Mouse (Mus musculus) G1E (cell line): ENCODE measurements at regions not wholly inside any gene's neighbourhood (a gene's known extent, or its start where the extent isn't known, plus 50 kb on each side); places are given as distances from the start of the nearest gene placed in this dataset.

Experiments
- ATAC-seq: 2 replicates; pipeline ENCODE4 v1.8.0; 2016; ENCODE audit warnings: mild to moderate bottlenecking; ENCODE audit not compliant: insufficient number of reproducible peaks, poor library complexity, low FRiP score, severe bottlenecking; ENCODE audit errors: extremely low read depth
- DNase-seq: peaks from one replicate; pipeline ENCODE4 v3.0.0; 2012; ENCODE audit warnings: low spot score
- H3K27me3 ChIP-seq: 2 replicates; pipeline ENCODE4 v1.6.1; 2012; ENCODE audit warnings: mild to moderate bottlenecking, low read length, inconsistent platforms; ENCODE audit not compliant: insufficient read depth
- H3K36me3 ChIP-seq: replicated peaks from 2 replicates; pipeline ENCODE3; 2012; ENCODE audit warnings: mild to moderate bottlenecking, inconsistent platforms
- H3K4me1 ChIP-seq: 2 replicates; pipeline ENCODE4 v1.6.1; 2012; ENCODE audit warnings: low read depth, low read length, inconsistent platforms, mixed read lengths; ENCODE audit not compliant: insufficient read depth
- H3K4me3 ChIP-seq: 2 replicates; pipeline ENCODE4 v1.5.1; 2012; ENCODE audit warnings: low read depth, mild to moderate bottlenecking, inconsistent platforms, low read length, moderate library complexity, mixed read lengths
- H3K9me3 ChIP-seq: replicated peaks from 2 replicates; pipeline ENCODE4 v1.6.1; 2012; ENCODE audit warnings: inconsistent platforms
- CTCF ChIP-seq: IDR thresholded peaks from 2 replicates; pipeline ENCODE4 v1.5.1; 2012; ENCODE audit warnings: low read depth, low read length, inconsistent platforms, mixed read lengths
- GATA1 ChIP-seq: IDR thresholded peaks from 2 replicates; pipeline ENCODE4 v1.6.1; 2012; ENCODE audit warnings: borderline replicate concordance, low read length, inconsistent platforms, mixed read lengths
- GATA2 ChIP-seq: IDR thresholded peaks from 2 replicates; pipeline ENCODE4 v1.6.1; 2012; ENCODE audit warnings: low read depth, low read length, inconsistent platforms, borderline replicate concordance
- POLR2AphosphoS5 ChIP-seq: IDR thresholded peaks from 2 replicates; pipeline ENCODE4 v1.6.1; 2012; ENCODE audit warnings: low read depth, low read length, inconsistent platforms; ENCODE audit not compliant: insufficient replicate concordance
- TAL1 ChIP-seq: conservative IDR thresholded peaks from 2 replicates; pipeline ENCODE4 v1.6.1; 2012; ENCODE audit warnings: low read depth, low read length, inconsistent platforms, mixed read lengths

DNA sequence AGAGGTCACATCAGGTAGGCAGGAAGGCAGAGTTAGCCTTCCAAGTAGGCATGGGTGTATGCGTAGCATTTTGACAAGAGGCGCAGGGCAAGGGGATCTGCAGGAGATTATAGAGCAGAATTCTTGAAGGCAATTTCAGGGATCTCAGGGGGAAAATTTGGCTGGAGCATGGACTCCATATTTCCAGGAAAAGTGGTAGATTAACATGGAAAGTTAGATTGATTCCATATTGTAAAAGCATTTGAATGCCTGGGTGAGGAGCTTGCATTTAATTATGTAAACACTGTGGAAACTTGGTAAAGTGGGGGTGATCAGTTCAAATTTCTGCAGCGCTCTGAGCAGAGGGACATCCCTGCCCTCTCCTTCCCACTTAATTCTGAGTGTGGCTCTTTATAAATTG, 146.7 kb downstream of the Pax3 start:
- ATAC-seq (no peak), DNase-seq (no peak)
- Histone ChIP-seq H3K36me3 (no peaks in the 10 kb centered on the region), H3K27me3 (no peaks in the 10 kb centered on the region), H3K4me1 (no peaks in the 10 kb centered on the region), H3K9me3 (peaks cover under 1% of the 10 kb centered on the region; the same call in 1 of the 2 replicates), H3K4me3 (no peak overlapping the region)
- TF ChIP-seq GATA1, result no peak
- no peak for TF ChIP-seq CTCF
- no peak for TF ChIP-seq GATA2
- no peak for TF ChIP-seq POLR2AphosphoS5
- no peak for TF ChIP-seq TAL1

DNA sequence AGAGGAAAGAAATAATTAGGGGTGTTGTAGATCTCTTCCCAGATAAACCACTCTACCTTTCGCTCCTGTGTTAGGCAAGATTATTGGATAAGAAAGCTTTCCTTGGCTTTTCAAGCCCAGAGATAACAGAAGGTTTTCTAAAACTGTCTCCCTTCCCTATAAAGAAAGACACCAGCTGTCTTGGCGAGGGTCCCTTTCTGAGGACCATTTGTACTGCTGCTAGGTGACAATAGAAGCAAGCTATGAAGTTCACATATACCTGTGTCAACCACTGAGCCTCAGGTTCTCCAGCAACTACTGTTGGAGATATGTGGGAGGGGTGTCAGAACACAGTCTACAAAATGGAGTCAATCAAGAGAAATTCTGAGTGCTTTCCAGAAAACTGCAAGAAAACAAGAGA, 164.6 kb downstream of the Pax3 start:
- H3K36me3 ChIP-seq, result no peaks in the 10 kb centered on the region
- no peaks in the 10 kb centered on the region for H3K27me3 ChIP-seq
- no peaks in the 10 kb centered on the region for H3K4me1 ChIP-seq
- no peak overlapping the region for H3K4me3 ChIP-seq
- no peaks in the 10 kb centered on the region for H3K9me3 ChIP-seq
- DNase-seq (no peak), ATAC-seq (no peak)
- no peak for TF ChIP-seq GATA2

DNA sequence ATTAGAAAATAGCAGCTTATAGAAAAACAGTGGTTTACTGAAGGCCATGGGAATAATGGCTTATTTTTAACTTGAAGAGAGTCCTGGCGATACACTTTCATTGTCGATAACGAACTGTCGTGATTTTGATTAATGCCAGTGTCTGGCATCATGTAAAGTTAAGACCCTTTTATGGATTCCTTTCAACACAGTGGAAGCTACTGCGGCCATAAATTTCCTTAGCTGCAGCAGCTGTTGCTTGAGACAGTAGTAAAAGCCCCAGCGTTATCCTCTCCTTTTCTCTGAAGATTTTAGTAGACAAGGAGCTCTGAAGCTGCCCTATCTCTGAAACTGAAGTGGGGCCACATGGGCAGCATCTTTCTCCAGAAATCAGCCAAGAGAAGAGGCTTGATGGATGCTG, 175.2 kb downstream of the Pax3 start:
- Histone ChIP-seq H3K36me3 (no peaks in the 10 kb centered on the region), H3K4me3 (no peak overlapping the region), H3K4me1 (no peaks in the 10 kb centered on the region), H3K27me3 (no peaks in the 10 kb centered on the region), H3K9me3 (no peaks in the 10 kb centered on the region)
- no peak for ATAC-seq
- no peak for DNase-seq
- TF ChIP-seq GATA2 (no peak), POLR2AphosphoS5 (no peak)

DNA sequence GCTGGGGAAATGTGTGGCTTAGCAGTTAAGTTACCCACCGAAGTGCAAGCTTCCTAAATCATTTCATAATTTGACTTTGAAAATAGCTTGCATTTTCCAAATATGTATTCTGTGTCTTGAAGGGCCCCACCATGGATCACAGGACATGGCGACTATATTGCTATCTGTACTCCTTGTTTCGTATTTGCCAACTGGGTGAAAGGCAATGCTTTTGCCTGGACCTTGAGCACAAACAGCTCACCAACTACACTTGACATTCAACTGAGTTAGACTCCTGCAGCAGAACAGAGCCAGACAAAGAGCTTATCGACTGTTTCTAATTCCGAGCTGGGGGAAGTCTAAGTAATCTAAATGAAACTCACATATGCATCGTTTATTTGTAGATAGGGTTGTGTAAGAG, 175.9 kb downstream of the Pax3 start:
- ATAC-seq, result no peak
- no peak overlapping the region for H3K4me3 ChIP-seq
- DNase-seq, result no peak
- TF ChIP-seq POLR2AphosphoS5, result no peak
- TF ChIP-seq GATA1, result no peak
- no peak for TF ChIP-seq CTCF
- no peak for TF ChIP-seq TAL1
- no peak for TF ChIP-seq GATA2
- no peaks in the 10 kb centered on the region for H3K27me3 ChIP-seq
- H3K4me1 ChIP-seq, result no peaks in the 10 kb centered on the region
- no peaks in the 10 kb centered on the region for H3K9me3 ChIP-seq
- no peaks in the 10 kb centered on the region for H3K36me3 ChIP-seq

DNA sequence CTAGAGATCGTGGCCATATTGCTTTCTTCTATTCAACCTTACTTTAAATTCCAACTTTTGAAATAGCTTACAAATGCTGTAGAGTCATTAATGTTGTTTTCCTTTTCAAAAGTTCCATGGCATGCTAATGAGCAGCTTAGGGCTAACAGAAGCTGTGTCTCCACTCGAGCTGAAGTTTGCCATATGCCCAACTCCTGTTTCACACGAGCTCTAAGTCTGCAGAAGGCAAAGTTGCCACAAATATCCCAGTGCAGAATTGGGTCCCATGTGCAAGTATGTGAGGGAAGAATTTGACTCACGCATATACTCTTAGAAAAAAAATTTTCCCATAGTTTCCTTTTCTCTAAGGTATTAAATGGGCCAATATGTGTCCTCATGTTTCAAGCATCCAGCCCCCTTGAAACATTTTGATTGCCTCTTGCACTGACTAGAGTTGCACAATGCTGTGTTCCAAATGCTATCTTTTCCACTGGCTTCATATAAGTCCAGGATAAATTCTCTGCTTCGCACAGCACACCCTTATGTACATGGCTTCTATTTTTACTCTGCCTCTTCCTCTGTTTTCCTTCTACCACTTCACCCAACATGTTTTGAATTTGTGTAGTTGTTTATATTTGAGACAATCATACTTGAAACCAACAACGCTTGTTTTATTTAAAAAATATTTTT, 178.9 kb downstream of the Pax3 start:
- H3K4me1 ChIP-seq, result no peaks in the 10 kb centered on the region
- H3K4me3 ChIP-seq, result no peak overlapping the region
- H3K9me3 ChIP-seq, result no peaks in the 10 kb centered on the region
- TF ChIP-seq GATA2 (no peak), GATA1 (no peak), CTCF (no peak), POLR2AphosphoS5 (no peak), TAL1 (no peak)
- DNase-seq (no peak), ATAC-seq (no peak)
- no peaks in the 10 kb centered on the region for H3K36me3 ChIP-seq
- no peaks in the 10 kb centered on the region for H3K27me3 ChIP-seq

DNA sequence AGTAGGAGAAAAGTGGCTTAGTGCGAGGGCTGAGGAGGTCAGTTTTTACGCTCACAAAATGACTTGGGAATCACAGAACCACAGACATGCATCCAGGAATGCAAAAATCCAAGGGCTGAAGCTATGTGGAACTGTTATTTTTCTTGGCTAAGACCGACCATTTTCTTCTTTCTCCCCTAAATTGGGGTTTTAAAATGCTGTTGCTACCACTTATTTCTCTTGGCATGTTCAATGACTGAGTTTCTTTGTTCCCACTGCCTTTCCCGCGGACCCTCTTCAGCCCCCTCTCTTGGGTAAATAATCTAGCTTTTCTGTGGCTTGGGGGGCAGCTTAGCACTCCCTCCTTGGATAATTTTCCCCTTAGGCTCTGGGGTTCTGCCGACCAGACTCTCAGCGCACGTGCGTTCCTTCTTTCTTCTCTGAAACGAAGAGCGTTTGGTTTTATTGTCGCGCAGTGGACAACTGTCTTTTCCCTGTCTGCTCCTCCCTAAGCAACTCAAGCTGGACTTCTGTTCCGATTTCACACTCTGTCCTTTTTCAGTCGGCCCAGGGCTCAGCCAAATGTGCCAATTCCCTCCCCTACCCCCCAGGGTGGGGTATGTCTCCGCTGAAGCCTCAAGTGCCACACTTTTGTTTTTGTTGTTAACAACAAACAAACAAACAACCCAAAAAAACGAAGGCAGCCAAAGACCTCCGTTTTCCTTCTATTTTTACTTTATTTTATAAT, 180.2 kb downstream of the Pax3 start:
- Histone ChIP-seq H3K4me1 (no peaks in the 10 kb centered on the region), H3K4me3 (no peak overlapping the region), H3K36me3 (no peaks in the 10 kb centered on the region), H3K9me3 (no peaks in the 10 kb centered on the region; the same call in 1 of the 2 replicates), H3K27me3 (no peaks in the 10 kb centered on the region)
- no peak for TF ChIP-seq CTCF
- TF ChIP-seq TAL1, result no peak
- TF ChIP-seq POLR2AphosphoS5, result no peak
- no peak for TF ChIP-seq GATA2
- no peak for TF ChIP-seq GATA1
- ATAC-seq (no peak), DNase-seq (no peak)

DNA sequence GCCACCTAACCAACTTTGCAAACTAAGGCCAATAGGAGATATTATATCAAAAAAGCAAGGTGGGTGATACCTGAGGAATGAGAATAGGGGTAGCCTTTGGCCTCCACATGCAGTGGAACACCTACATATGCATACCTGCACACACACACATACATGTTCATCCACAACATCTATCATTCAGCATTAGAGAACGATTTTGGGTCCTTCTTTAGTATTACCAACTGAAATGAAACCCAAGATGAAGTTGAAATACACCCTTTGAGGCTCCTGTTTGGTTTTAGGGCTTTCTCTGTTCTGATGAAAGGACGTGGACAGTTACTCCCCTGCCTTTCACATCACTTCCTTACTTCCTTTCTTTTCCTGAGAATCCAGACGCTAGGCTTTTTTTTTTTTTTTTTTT, 180.9 kb downstream of the Pax3 start:
- Histone ChIP-seq H3K4me1 (no peaks in the 10 kb centered on the region), H3K36me3 (no peaks in the 10 kb centered on the region), H3K4me3 (no peak overlapping the region), H3K27me3 (no peaks in the 10 kb centered on the region), H3K9me3 (peaks cover 2% of the 10 kb centered on the region; the same call in 1 of the 2 replicates)
- DNase-seq, result no peak
- no peak for ATAC-seq
- TF ChIP-seq TAL1, result no peak
- no peak for TF ChIP-seq CTCF
- no peak for TF ChIP-seq GATA1
- no peak for TF ChIP-seq GATA2
- TF ChIP-seq POLR2AphosphoS5, result no peak
